ENCODE assay signal across 16 mouse cellular contexts in genomic region chr1:120759380-120759779, GRCm38 (mm10).
"Had no signal": no experiment of that assay in that cellular context is flagged by ENCODE, and none has a peak within 500 bp of the region (broad histone marks: within the 10 kb centered on the region; RNA-seq: fewer than 3 reads in every experiment).

No protein-coding gene starts in this region.

- ATAC-seq: midbrain, embryonic 13.5 days; midbrain, embryonic 15.5 days had no signal

- H3K4me1 ChIP-seq: megakaryocyte, embryonic 14.5 days; neural tube, embryonic 12.5 days had no signal

- H3K9ac ChIP-seq: lung, embryonic 14.5 days; midbrain, embryonic 13.5 days; midbrain, embryonic 15.5 days; neural tube, embryonic 12.5 days had no signal

- H3K4me2 ChIP-seq: lung, embryonic 14.5 days; midbrain, embryonic 11.5 days; midbrain, embryonic 13.5 days; midbrain, embryonic 15.5 days; neural tube, embryonic 12.5 days had no signal

- H3K27me3 ChIP-seq: megakaryocyte, embryonic 14.5 days; midbrain, embryonic 13.5 days; midbrain, embryonic 15.5 days; neural tube, embryonic 12.5 days had no signal

- DNase-seq: lung, adult 18-20 months; lung, postnatal 10 days; lung, postnatal 36 days; right cerebral cortex, postnatal 25 days; right cerebral cortex, postnatal 4 days; spleen, adult 18-20 months; thymus, adult 18-20 months; thymus, postnatal 14 days; thymus, postnatal 36 days had no signal

- H3K36me3 ChIP-seq: midbrain, embryonic 13.5 days; midbrain, embryonic 15.5 days; neural tube, embryonic 12.5 days had no signal

- H3K4me3 ChIP-seq: megakaryocyte, embryonic 14.5 days; midbrain, embryonic 13.5 days; midbrain, embryonic 15.5 days; neural tube, embryonic 12.5 days had no signal

- H3K9me3 ChIP-seq: midbrain, embryonic 13.5 days; midbrain, embryonic 15.5 days; neural tube, embryonic 12.5 days had no signal

- H3K27ac ChIP-seq: macrophage; midbrain, embryonic 13.5 days; midbrain, embryonic 15.5 days; neural tube, embryonic 12.5 days had no signal
